12 mouse cellular contexts compared by ENCODE assay signal in genomic region chr4:146454170-146454569, GRCm38 (mm10). TPM values are rescaled to one million over a fixed set of nuclear protein-coding genes. Genes with fewer than 3 reads are reported as not detected.
A peak's percentile ranks its signal among the peaks of the same experiment; 100 is the strongest.
DNase-seq lines count a peak whose midpoint lies in the region; ATAC-seq and TF ChIP-seq lines count a peak whose summit lies in the region.
"Not testable (repeated sequence)": the region's sequence is repeated elsewhere in the genome, so short reads cannot be mapped to it uniquely, and the experiment has no call there.
"Had no signal": no experiment of that assay in that cellular context is flagged by ENCODE, and none has a peak within 500 bp of the region (broad histone marks: within the 10 kb centered on the region; RNA-seq: fewer than 3 reads in every experiment).

No protein-coding gene starts in this region.

- H3K36me3 ChIP-seq in G1E (replicated peaks); heart, embryonic 16.5 days (ENCODE audit: control insufficient read depth, insufficient read depth); limb, embryonic 13.5 days; midbrain, embryonic 13.5 days: not testable (repeated sequence)

- WGBS in heart, embryonic 16.5 days: 55% methylated on average over 1 of the region's 1 CpGs
- 70% methylated on average over 1 of the region's 1 CpGs for WGBS in limb, embryonic 13.5 days
- 70% methylated on average over 1 of the region's 1 CpGs for WGBS in midbrain, embryonic 13.5 days

- TF ChIP-seq CTCF in G1E (IDR thresholded peaks at IDR 0.05; ENCODE audit: low read depth, low read length): not testable (repeated sequence)

- H3K27ac ChIP-seq in heart, embryonic 16.5 days (ENCODE audit: low read length); limb, embryonic 13.5 days; midbrain, embryonic 13.5 days: not testable (repeated sequence)

- not testable (repeated sequence) for H3K4me1 ChIP-seq in G1E (ENCODE audit: insufficient read depth, low read depth, low read length); heart, embryonic 16.5 days (ENCODE audit: control insufficient read depth, insufficient read depth, low read length); limb, embryonic 13.5 days; midbrain, embryonic 13.5 days (replicated peaks)

- H3K27me3 ChIP-seq in G1E (ENCODE audit: insufficient read depth, low read length); heart, embryonic 16.5 days (ENCODE audit: control insufficient read depth, insufficient read depth, low read length); limb, embryonic 13.5 days; midbrain, embryonic 13.5 days: not testable (repeated sequence)

- H3K9ac ChIP-seq in heart, embryonic 16.5 days (ENCODE audit: low read length); limb, embryonic 13.5 days; midbrain, embryonic 13.5 days (replicated peaks): not testable (repeated sequence)

- not testable (repeated sequence) for H3K4me3 ChIP-seq in G1E (ENCODE audit: low read depth, low read length); heart, embryonic 16.5 days (ENCODE audit: low read length); limb, embryonic 13.5 days; midbrain, embryonic 13.5 days (replicated peaks)

- ATAC-seq in G1E (ENCODE audit: extremely low read depth, insufficient number of reproducible peaks, low FRiP score, poor library complexity, severe bottlenecking): peak; percentile 6; the same call in 1 of the 2 replicates
- peak; percentile 26; the same call in 1 of the 2 replicates for ATAC-seq in common myeloid progenitor, adult 5-6 weeks (replicated peaks; ENCODE audit: low read depth, poor library complexity, severe bottlenecking)
- ATAC-seq in granulocyte monocyte progenitor cell, adult 5-6 weeks (replicated peaks; ENCODE audit: poor library complexity, severe bottlenecking): peak; percentile 7; the same call in 1 of the 2 replicates
- 0 out of 2 replicates have a peak, but pooled peaks have one; percentile 3 for ATAC-seq in heart, embryonic 16.5 days (replicated peaks; ENCODE audit: extremely low read depth, insufficient read depth, low FRiP score)
- ATAC-seq in limb, embryonic 13.5 days (ENCODE audit: low FRiP score, low read depth): 0 out of 2 replicates have a peak, but pooled peaks have one; percentile 8
- peak; percentile 52 for ATAC-seq in megakaryocyte progenitor cell, adult 5-6 weeks (replicated peaks; ENCODE audit: poor library complexity)
- 0 out of 2 replicates have a peak, but pooled peaks have one; percentile 31 for ATAC-seq in midbrain, embryonic 13.5 days

- not testable (repeated sequence) for DNase-seq in G1E (ENCODE audit: low spot score)
- peak; percentile 1 for DNase-seq in thymus, postnatal 0 days (ENCODE audit: low spot score)

- not testable (repeated sequence) for H3K4me2 ChIP-seq in heart, embryonic 16.5 days (ENCODE audit: low read depth, low read length); limb, embryonic 13.5 days (replicated peaks); midbrain, embryonic 13.5 days (replicated peaks)

- H3K9me3 ChIP-seq in G1E (replicated peaks): peaks cover 44% of the 10 kb centered on the region
- peaks cover 45% of the 10 kb centered on the region for H3K9me3 ChIP-seq in heart, embryonic 16.5 days (replicated peaks; ENCODE audit: control insufficient read depth, low read length)
- H3K9me3 ChIP-seq in limb, embryonic 13.5 days: peaks cover 58% of the 10 kb centered on the region
- peaks cover 63% of the 10 kb centered on the region for H3K9me3 ChIP-seq in midbrain, embryonic 13.5 days

RNA-seq across cellular contexts. Expression of gene Zfp992, which starts 5.3 kb away (rescaled TPM):
- total RNA-seq in G1E (2014; fragmentation: Nextera tagmentation) (11.9 and 16.5 TPM in 2 replicates), G1E (2017) (5.3 and 6.1 TPM in 2 replicates)
- 0.33 and 0.53 TPM in 2 replicates for polyA plus RNA-seq in G1E (2012)
- 11.4 and 19.5 TPM in 2 replicates for total RNA-seq in common myeloid progenitor, adult 5-6 weeks (2017)
- total RNA-seq in granulocyte monocyte progenitor cell, adult 5-6 weeks (2014; fragmentation: Nextera tagmentation): 22.3 and 30.1 TPM in 2 replicates
- 11.8 and 15.3 TPM in 2 replicates for total RNA-seq in granulocyte monocyte progenitor cell, adult 5-6 weeks (2017)
- polyA plus RNA-seq in heart, embryonic 16.5 days (2015; fragmentation: Nextera tagmentation; extraction: Ambion mirVana): 3.1 and 3.2 TPM in 2 replicates
- 3.0 and 3.5 TPM in 2 replicates for polyA plus RNA-seq in limb, embryonic 13.5 days (2015; fragmentation: Nextera tagmentation; extraction: Ambion mirVana)
- 22.0 and 24.6 TPM in 2 replicates for total RNA-seq in megakaryocyte progenitor cell, adult 5-6 weeks (2015)
- total RNA-seq in megakaryocyte progenitor cell, adult 5-6 weeks (2017): 7.4 and 12.2 TPM in 2 replicates
- polyA plus RNA-seq in midbrain, embryonic 13.5 days (2015; fragmentation: Nextera tagmentation; extraction: Ambion mirVana): 1.9 and 2.0 TPM in 2 replicates
- polyA plus RNA-seq in thymus, postnatal 0 days (2015; fragmentation: Nextera tagmentation; extraction: Ambion mirVana): 5.1 and 5.4 TPM in 2 replicates

RNA-seq across cellular contexts. Expression of gene Zfp981, which starts 47.7 kb away (rescaled TPM):
- total RNA-seq in G1E (2014; fragmentation: Nextera tagmentation) (1.5 TPM in 1 of 2 replicates, not detected in the other), G1E (2017) (0.23 and 0.33 TPM in 2 replicates)
- polyA plus RNA-seq in G1E (2012): not detected in 2 replicates
- not detected in 2 replicates for total RNA-seq in common myeloid progenitor, adult 5-6 weeks (2017)
- not detected in 2 replicates for total RNA-seq in granulocyte monocyte progenitor cell, adult 5-6 weeks (2014; fragmentation: Nextera tagmentation)
- total RNA-seq in granulocyte monocyte progenitor cell, adult 5-6 weeks (2017): 0.15 TPM in 1 of 2 replicates, not detected in the other
- polyA plus RNA-seq in heart, embryonic 16.5 days (2015; fragmentation: Nextera tagmentation; extraction: Ambion mirVana): 0.05 and 0.11 TPM in 2 replicates
- 0.15 and 0.17 TPM in 2 replicates for polyA plus RNA-seq in limb, embryonic 13.5 days (2015; fragmentation: Nextera tagmentation; extraction: Ambion mirVana)
- total RNA-seq in megakaryocyte progenitor cell, adult 5-6 weeks (2015): 0.05 and 0.10 TPM in 2 replicates
- not detected in 2 replicates for total RNA-seq in megakaryocyte progenitor cell, adult 5-6 weeks (2017)
- polyA plus RNA-seq in midbrain, embryonic 13.5 days (2015; fragmentation: Nextera tagmentation; extraction: Ambion mirVana): 0.09 TPM in 1 of 2 replicates, not detected in the other
- 0.04 and 0.10 TPM in 2 replicates for polyA plus RNA-seq in thymus, postnatal 0 days (2015; fragmentation: Nextera tagmentation; extraction: Ambion mirVana)
- total RNA-seq: CH12.LX had no signal
- polyA plus RNA-seq: adrenal gland, adult 2 months; forebrain, postnatal 0 days; intestine, embryonic 15.5 days had no signal
